Mouse (Mus musculus) CH12.LX (cell line): ENCODE results near the gene Tmem234. TPM values are rescaled to one million over a fixed set of nuclear protein-coding genes. Genes with fewer than 3 reads are reported as not detected.

Experiments used
- DNase-seq: peaks from one replicate; pipeline ENCODE4 v3.0.0-alpha.2; 2013; ENCODE audit errors: extremely low read depth
- H3K27ac ChIP-seq: 2 replicates; pipeline ENCODE4 v1.5.1; 2012; ENCODE audit warnings: low read depth, mild to moderate bottlenecking, control low read depth, moderate library complexity; ENCODE audit not compliant: insufficient read depth
- H3K27me3 ChIP-seq: replicated peaks from 2 replicates; pipeline ENCODE3; 2012; ENCODE audit warnings: inconsistent platforms
- H3K36me3 ChIP-seq, 2 experiments: replicated peaks in 1 of 2; 2 replicates each; pipeline versions ENCODE3 to v1.6.1; 2012; ENCODE audit warnings: inconsistent platforms in 1 of 2, low read length in 1 of 2, mild to moderate bottlenecking in 1 of 2, mixed read lengths in 1 of 2, moderate library complexity in 1 of 2; ENCODE audit not compliant: control insufficient read depth in 1 of 2, insufficient read depth in 1 of 2
- H3K4me1 ChIP-seq, 2 experiments: 2 replicates each; pipeline ENCODE4 v1.6.1; 2012; ENCODE audit warnings: inconsistent platforms in 1 of 2, moderate library complexity in 1 of 2; ENCODE audit not compliant: insufficient read depth in 2 of 2, control insufficient read depth in 1 of 2
- H3K4me2 ChIP-seq: 2 replicates; pipeline ENCODE4 v1.6.1; 2012; ENCODE audit warnings: low read depth, mild to moderate bottlenecking, control low read depth; ENCODE audit not compliant: poor library complexity, insufficient read depth, severe bottlenecking
- H3K4me3 ChIP-seq, 3 experiments: fragments of 150-350 bp in 1 of 3; sonication (generic) in 1 of 3; replicated peaks in 1 of 3; 2 replicates each; pipeline versions ENCODE3 to v1.5.1; 2011 to 2012; ENCODE audit warnings: low read depth in 2 of 3, low read length in 2 of 3, mild to moderate bottlenecking in 2 of 3, moderate library complexity in 2 of 3, control low read depth in 1 of 3, improper control_type of control experiment in 1 of 3, inconsistent platforms in 1 of 3, mixed read lengths in 1 of 3; ENCODE audit not compliant: poor library complexity in 1 of 3
- H3K79me2 ChIP-seq: replicated peaks from 2 replicates; pipeline ENCODE4 v1.6.1; 2012; ENCODE audit warnings: mild to moderate bottlenecking, moderate library complexity; ENCODE audit not compliant: control insufficient read depth, poor library complexity, insufficient read depth, severe bottlenecking; ENCODE audit errors: extremely low read depth
- H3K9ac ChIP-seq: 2 replicates; pipeline ENCODE4 v1.6.1; 2012; ENCODE audit warnings: low read depth, mild to moderate bottlenecking, control low read depth, moderate library complexity; ENCODE audit not compliant: insufficient read depth
- H3K9me3 ChIP-seq: replicated peaks from 2 replicates; pipeline ENCODE3; 2012; ENCODE audit warnings: low read length, inconsistent platforms, mixed read lengths
- E2F4 ChIP-seq: IDR thresholded peaks from 2 replicates; pipeline ENCODE4 v1.6.1; 2011; ENCODE audit warnings: low read depth, low read length, improper control_type of control experiment; ENCODE audit not compliant: insufficient replicate concordance
- EP300 ChIP-seq: IDR thresholded peaks from 2 replicates; pipeline ENCODE4 v1.6.1; 2011; ENCODE audit warnings: low read length, improper control_type of control experiment
- ETS1 ChIP-seq: conservative IDR thresholded peaks from 2 replicates; pipeline ENCODE4 v1.6.1; 2012; ENCODE audit warnings: low read depth, mild to moderate bottlenecking, inconsistent platforms, low read length, improper control_type of control experiment, moderate library complexity
- GABPA ChIP-seq: IDR thresholded peaks from 2 replicates; pipeline ENCODE4 v1.6.1; 2012; ENCODE audit warnings: low read depth, low read length, improper control_type of control experiment, inconsistent platforms; ENCODE audit not compliant: insufficient replicate concordance
- IRF4 ChIP-seq: IDR thresholded peaks from 2 replicates; pipeline ENCODE4 v1.6.1; 2014; ENCODE audit warnings: low read depth, mild to moderate bottlenecking, inconsistent platforms, low read length, improper control_type of control experiment
- JUN ChIP-seq: IDR thresholded peaks from 2 replicates; pipeline ENCODE4 v1.6.1; 2011; ENCODE audit warnings: low read depth, mild to moderate bottlenecking, low read length, improper control_type of control experiment, moderate library complexity; ENCODE audit not compliant: insufficient read depth
- JUND ChIP-seq: conservative IDR thresholded peaks from 2 replicates; pipeline ENCODE4 v1.6.1; 2011; ENCODE audit warnings: low read depth, low read length, improper control_type of control experiment
- KAT2A ChIP-seq: IDR thresholded peaks from 2 replicates; pipeline ENCODE4 v1.6.1; 2012; ENCODE audit warnings: low read length, improper control_type of control experiment, inconsistent platforms; ENCODE audit not compliant: insufficient replicate concordance
- MAFK ChIP-seq: IDR thresholded peaks from 2 replicates; pipeline ENCODE4 v1.6.1; 2011; ENCODE audit warnings: low read length, improper control_type of control experiment; ENCODE audit not compliant: insufficient replicate concordance
- MAX ChIP-seq: IDR thresholded peaks from 2 replicates; pipeline ENCODE4 v1.6.1; 2011; ENCODE audit warnings: low read length, improper control_type of control experiment
- MAZ ChIP-seq: IDR thresholded peaks from 2 replicates; pipeline ENCODE4 v1.6.1; 2012; ENCODE audit warnings: low read depth, mild to moderate bottlenecking, inconsistent platforms, low read length, improper control_type of control experiment, moderate library complexity
- MEF2A ChIP-seq: IDR thresholded peaks from 2 replicates; pipeline ENCODE4 v1.6.1; 2014; ENCODE audit warnings: low read depth, mild to moderate bottlenecking, inconsistent platforms, low read length, improper control_type of control experiment, borderline replicate concordance
- MXI1 ChIP-seq: IDR thresholded peaks from 2 replicates; pipeline ENCODE4 v1.6.1; 2011; ENCODE audit warnings: mild to moderate bottlenecking, low read depth, low read length, improper control_type of control experiment
- NELFE ChIP-seq: IDR thresholded peaks from 2 replicates; pipeline ENCODE4 v1.6.1; 2011; ENCODE audit warnings: low read depth, low read length, improper control_type of control experiment
- NRF1 ChIP-seq: IDR thresholded peaks from 2 replicates; pipeline ENCODE4 v1.6.1; 2014; ENCODE audit warnings: low read depth, mild to moderate bottlenecking, inconsistent platforms, low read length, improper control_type of control experiment, moderate library complexity
- PAX5 ChIP-seq: IDR thresholded peaks from 2 replicates; pipeline ENCODE4 v1.6.1; 2012; ENCODE audit warnings: low read length, inconsistent platforms, mixed read lengths
- POLR2A ChIP-seq: IDR thresholded peaks from 2 replicates; pipeline ENCODE4 v1.6.1; 2011; ENCODE audit warnings: low read depth, mild to moderate bottlenecking, improper control_type of control experiment, low read length
- POLR2AphosphoS2 ChIP-seq: IDR thresholded peaks from 2 replicates; pipeline ENCODE4 v1.6.1; 2011; ENCODE audit warnings: low read depth, low read length, improper control_type of control experiment
- RAD21 ChIP-seq: IDR thresholded peaks from 2 replicates; pipeline ENCODE4 v1.6.1; 2011; ENCODE audit warnings: low read depth, mild to moderate bottlenecking, low read length, improper control_type of control experiment, moderate library complexity
- RCOR1 ChIP-seq: conservative IDR thresholded peaks from 2 replicates; pipeline ENCODE4 v1.6.1; 2012; ENCODE audit warnings: low read depth, mild to moderate bottlenecking, inconsistent platforms, low read length, improper control_type of control experiment
- SIN3A ChIP-seq: IDR thresholded peaks from 2 replicates; pipeline ENCODE4 v1.6.1; 2012; ENCODE audit warnings: low read length, improper control_type of control experiment, inconsistent platforms
- SMC3 ChIP-seq: IDR thresholded peaks from 2 replicates; pipeline ENCODE4 v1.6.1; 2011; ENCODE audit warnings: low read depth, low read length, improper control_type of control experiment
- TBP ChIP-seq: conservative IDR thresholded peaks from 2 replicates; pipeline ENCODE4 v1.6.1; 2011; ENCODE audit warnings: low read depth, low read length, improper control_type of control experiment
- TCF12 ChIP-seq: IDR thresholded peaks from 2 replicates; pipeline ENCODE4 v1.6.1; 2014; ENCODE audit warnings: low read depth, mild to moderate bottlenecking, inconsistent platforms, low read length, improper control_type of control experiment
- UBTF ChIP-seq: IDR thresholded peaks from 2 replicates; pipeline ENCODE4 v1.6.1; 2012; ENCODE audit warnings: low read depth, mild to moderate bottlenecking, inconsistent platforms, low read length, improper control_type of control experiment, moderate library complexity
- USF1 ChIP-seq: IDR thresholded peaks from 2 replicates; pipeline ENCODE4 v1.6.1; 2014; ENCODE audit warnings: low read depth, mild to moderate bottlenecking, inconsistent platforms, low read length, improper control_type of control experiment
- USF2 ChIP-seq: conservative IDR thresholded peaks from 2 replicates; pipeline ENCODE4 v1.6.1; 2011; ENCODE audit warnings: low read depth, low read length, improper control_type of control experiment
- ZC3H11A ChIP-seq: IDR thresholded peaks from 2 replicates; pipeline ENCODE4 v1.6.1; 2012; ENCODE audit warnings: low read depth, mild to moderate bottlenecking, inconsistent platforms, low read length, improper control_type of control experiment
- ZNF384 ChIP-seq: IDR thresholded peaks from 2 replicates; pipeline ENCODE4 v1.6.1; 2012; ENCODE audit warnings: low read depth, low read length, improper control_type of control experiment, inconsistent platforms
- dilution Hi-C: fragments of 300-500 bp; cut with MboI; formaldehyde crosslinking; loops from 2 replicates; pipeline ENCODE4 v1.14.3; 2020; ENCODE audit warnings: low sequenced_read_pairs; ENCODE audit not compliant: extremely low pct_unique_long_range_greater_than_20kb, extremely low pct_ligation_motif_present
- in situ Hi-C: fragments of 300-500 bp; cut with MboI; formaldehyde crosslinking; loops from 3 replicates; pipeline ENCODE4 v1.14.3; 2019; ENCODE audit warnings: low sequenced_read_pairs, low pct_ligation_motif_present, low pct_unique_long_range_greater_than_20kb, mixed read lengths
- polyA plus RNA-seq: library from polyadenylated mRNA; unstranded; fragments of >175 nt; gene quantifications from 2 replicates; pipeline ENCODE4 v1.2.1, GENCODE M21; 2012; ENCODE audit warnings: low read depth; ENCODE audit not compliant: insufficient read length
- total RNA-seq, 2 experiments: library from RNA; depleted of rRNA; stranded (reverse); fragments of 300-350 nt in 1 of 2; fragments of >200 nt in 1 of 2; gene quantifications; 2 replicates each; pipeline ENCODE4 v1.2.3; 2012 to 2014

The Tmem234 gene
- total and polyA plus RNA-seq, 3 experiments = 97.6 to 113 (median 111) TPM

DNA sequence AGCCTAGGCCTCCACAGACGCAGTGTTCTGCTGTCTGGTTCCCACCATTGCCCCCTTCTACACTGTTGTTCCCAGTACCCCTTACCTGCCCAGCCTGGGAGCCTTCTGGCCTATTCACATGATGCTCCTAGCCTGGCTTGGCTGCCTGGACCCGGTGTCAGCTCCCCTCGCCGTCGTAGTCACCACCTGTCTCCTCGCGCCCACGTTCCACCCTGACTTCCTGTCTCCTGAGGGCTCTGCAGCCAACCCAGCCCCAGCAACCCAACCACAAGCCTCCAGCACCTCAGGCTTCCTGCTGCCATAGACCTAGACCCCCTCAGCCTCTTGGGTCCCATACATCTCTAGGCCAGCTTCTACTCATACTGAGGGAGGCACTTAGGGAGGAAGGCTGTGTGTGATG, 27.0 kb upstream of the Tmem234 start, which contains the start of gene Lck:
Lck (minus strand) TSS at position 212 of the 400 bp plus-strand sequence.
- no peaks in the 10 kb centered on the region for H3K27me3 ChIP-seq
- peak within 1 kb of the TSS; percentile 9 for H3K27ac ChIP-seq
- TF ChIP-seq USF2 = no peak
- TF ChIP-seq POLR2A = 0 out of 2 replicates have a peak, but pooled peaks have one; percentile 25
- TF ChIP-seq KAT2A = no peak
- TF ChIP-seq EP300 = no peak
- no peak for TF ChIP-seq NRF1
- TF ChIP-seq PAX5 = no peak
- TF ChIP-seq RAD21 = no peak
- 0 out of 2 replicates have a peak, but pooled peaks have one; percentile 6 for TF ChIP-seq TCF12
- TF ChIP-seq SMC3 = no peak
- TF ChIP-seq MAX = peak; percentile 44
- TF ChIP-seq SIN3A = no peak
- TF ChIP-seq MAZ = no peak
- TF ChIP-seq JUND = no peak
- no peak within 1 kb of the TSS for H3K9ac ChIP-seq
- in situ Hi-C loops (no loop called here), dilution Hi-C loops (no loop called here)
- peak within 1 kb of the TSS in 1 of 3 experiments; percentile 13 for H3K4me3 ChIP-seq
- H3K4me2 ChIP-seq = no peak within 1 kb of the TSS
- no peaks in the 10 kb centered on the region for H3K9me3 ChIP-seq
- no peaks in the 10 kb centered on the region for H3K36me3 ChIP-seq
- no peak for DNase-seq
- peaks cover 28 to 92% of the 10 kb centered on the region in 2 experiments for H3K4me1 ChIP-seq
- H3K79me2 ChIP-seq = no peaks in the 10 kb centered on the region

DNA sequence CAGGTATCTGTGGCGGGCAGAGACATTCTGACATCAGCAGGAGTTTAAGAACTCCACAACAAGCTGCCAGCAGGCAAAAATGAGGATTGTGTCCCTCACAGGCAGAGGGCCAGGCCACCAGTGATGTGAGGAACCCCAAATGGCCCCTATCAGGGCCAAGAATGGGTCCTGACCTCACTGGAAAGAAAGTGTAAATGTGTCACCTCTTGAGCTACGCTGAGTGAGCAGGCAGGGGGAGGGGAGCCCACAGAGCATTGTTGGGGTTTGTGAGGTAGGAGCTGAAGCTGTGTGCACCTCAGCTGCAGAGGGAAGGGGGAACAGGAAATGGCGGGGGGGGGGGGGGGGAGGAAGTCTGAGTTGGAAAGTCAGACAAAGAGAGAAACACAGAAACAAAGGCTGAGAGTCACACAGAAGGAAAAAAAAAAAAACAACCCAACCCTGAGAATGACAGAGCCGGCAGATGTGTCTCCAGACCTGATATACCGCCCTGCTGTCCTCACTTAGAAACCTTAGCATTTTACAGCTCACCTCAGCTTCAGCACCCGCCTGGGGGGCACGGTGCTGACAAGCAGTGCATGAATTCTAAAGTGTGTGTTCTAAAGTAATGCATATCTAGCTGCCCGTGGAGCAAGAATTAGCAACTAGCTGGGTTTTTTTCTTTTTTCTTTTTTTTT, 25.2 kb upstream of the Tmem234 start:
- Histone ChIP-seq H3K4me3 (peak overlapping the region in 1 of 3 experiments; percentile 30), H3K4me2 (peak overlapping the region; percentile 52), H3K4me1 (peaks cover 28 to 87% of the 10 kb centered on the region in 2 experiments), H3K27me3 (no peaks in the 10 kb centered on the region), H3K9ac (peak overlapping the region; percentile 34), H3K36me3 (no peaks in the 10 kb centered on the region), H3K79me2 (no peaks in the 10 kb centered on the region), H3K9me3 (no peaks in the 10 kb centered on the region), H3K27ac (peak overlapping the region; percentile 88)
- peak; percentile 96 for DNase-seq
- dilution Hi-C loops = no loop called here
- in situ Hi-C loops = no loop called here
- no peak for TF ChIP-seq MAFK
- TF ChIP-seq EP300 = peak; percentile 82
- no peak for TF ChIP-seq UBTF
- peak; percentile 99 for TF ChIP-seq MEF2A
- TF ChIP-seq NELFE = no peak
- TF ChIP-seq USF2 = no peak; the same call in 1 of the 2 replicates
- no peak for TF ChIP-seq E2F4
- TF ChIP-seq IRF4 = peak; percentile 83
- no peak for TF ChIP-seq SMC3
- peak; percentile 38; the same call in 1 of the 2 replicates for TF ChIP-seq POLR2A
- TF ChIP-seq USF1 = no peak
- no peak for TF ChIP-seq NRF1
- no peak for TF ChIP-seq TBP
- peak; percentile 85 for TF ChIP-seq TCF12
- TF ChIP-seq ZNF384 = peak; percentile 94
- no peak for TF ChIP-seq RAD21
- no peak for TF ChIP-seq RCOR1
- no peak for TF ChIP-seq POLR2AphosphoS2
- peak; percentile 83 for TF ChIP-seq JUN
- peak; percentile 65; the same call in 1 of the 2 replicates for TF ChIP-seq JUND
- no peak for TF ChIP-seq MAX
- TF ChIP-seq SIN3A = peak; percentile 71; the same call in 1 of the 2 replicates
- TF ChIP-seq KAT2A = no peak
- TF ChIP-seq ETS1 = peak; percentile 94
- 0 out of 2 replicates have a peak, but pooled peaks have one; percentile 66 for TF ChIP-seq MXI1
- TF ChIP-seq GABPA = no peak
- TF ChIP-seq ZC3H11A = no peak
